Mouse (Mus musculus) c-Kit-positive CD71-positive TER-119-negative erythroid progenitor cells, embryonic 14.5 days (primary cell): ENCODE results near the gene Glg1.
"Not testable (repeated sequence)": the region's sequence is repeated elsewhere in the genome, so short reads cannot be mapped to it uniquely, and the experiment has no call there.

Experiments used
- DNase-seq: peaks from one replicate; pipeline ENCODE4 v3.0.0-alpha.2; 2013; ENCODE audit warnings: low read depth

The Glg1 gene

GRCm38 (mm10) chr8:111250111-111250510, 8.9 kb downstream of the Glg1 start:
- DNase-seq: no peak

- DNase-seq: no peak
These were observed 10.9 kb downstream of the Glg1 start for GRCm38 (mm10) chr8:111248136-111248535.

GRCm38 (mm10) chr8:111246864-111247263, 12.2 kb downstream of the Glg1 start:
- not testable (repeated sequence) for DNase-seq

GRCm38 (mm10) chr8:111246287-111246830, 12.7 kb downstream of the Glg1 start:
- DNase-seq: no peak

GRCm38 (mm10) chr8:111237301-111237700, 21.7 kb downstream of the Glg1 start:
- DNase-seq: no peak

GRCm38 (mm10) chr8:111233730-111234129, 25.3 kb downstream of the Glg1 start:
- no peak for DNase-seq

- DNase-seq: no peak
These were observed 34.9 kb downstream of the Glg1 start for GRCm38 (mm10) chr8:111224153-111224552.

GRCm38 (mm10) chr8:111218107-111218506, 40.9 kb downstream of the Glg1 start:
- peak; percentile 28 for DNase-seq

- DNase-seq: no peak
These were observed 45.6 kb downstream of the Glg1 start for GRCm38 (mm10) chr8:111213406-111213805.

- DNase-seq: no peak
These were observed 47.8 kb downstream of the Glg1 start for GRCm38 (mm10) chr8:111211180-111211579.

- no peak for DNase-seq
These were observed 49.1 kb downstream of the Glg1 start for GRCm38 (mm10) chr8:111209874-111210273.

- DNase-seq: no peak
These were observed 52.7 kb downstream of the Glg1 start for GRCm38 (mm10) chr8:111206321-111206720.

- no peak for DNase-seq
These were observed 54.0 kb downstream of the Glg1 start for GRCm38 (mm10) chr8:111205033-111205432.

- no peak for DNase-seq
These were observed 55.7 kb downstream of the Glg1 start for GRCm38 (mm10) chr8:111203341-111203740.

- no peak for DNase-seq
These were observed 61.0 kb downstream of the Glg1 start for GRCm38 (mm10) chr8:111197966-111198365.

GRCm38 (mm10) chr8:111196181-111196580, 62.8 kb downstream of the Glg1 start:
- DNase-seq: no peak

GRCm38 (mm10) chr8:111188594-111189211, 70.3 kb downstream of the Glg1 start:
- no peak for DNase-seq

- DNase-seq: no peak
These were observed 71.5 kb downstream of the Glg1 start for GRCm38 (mm10) chr8:111187470-111187869.

GRCm38 (mm10) chr8:111185472-111185947, 73.5 kb downstream of the Glg1 start:
- no peak for DNase-seq

GRCm38 (mm10) chr8:111171661-111172060, 87.4 kb downstream of the Glg1 start:
- DNase-seq: no peak

- no peak for DNase-seq
These were observed 101.4 kb downstream of the Glg1 start for GRCm38 (mm10) chr8:111157617-111158016.

- DNase-seq: no peak
These were observed 103.1 kb downstream of the Glg1 start for GRCm38 (mm10) chr8:111155721-111156436.

- peak; percentile 81 for DNase-seq
These were observed 113.5 kb downstream of the Glg1 start for GRCm38 (mm10) chr8:111145460-111146012.
